Mouse (Mus musculus): ENCODE measurements around the gene Arhgap9.

- TF ChIP-seq MAFK (IDR thresholded peaks at IDR 0.05; ENCODE audit: insufficient replicate concordance, low read length): no peak
- TF ChIP-seq UBTF (IDR thresholded peaks at IDR 0.05; ENCODE audit: low read depth, low read length): no peak
- TF ChIP-seq ZC3H11A (IDR thresholded peaks at IDR 0.05; ENCODE audit: low read depth, low read length): no peak
- peak; percentile 68 for TF ChIP-seq POLR2A (IDR thresholded peaks at IDR 0.05; ENCODE audit: low read depth, low read length)
- no peak for TF ChIP-seq EP300 (IDR thresholded peaks at IDR 0.05; ENCODE audit: low read length)
- TF ChIP-seq CTCF (conservative IDR thresholded peaks at IDR 0.05 in 1 of 2, IDR thresholded peaks at IDR 0.05 in 1 of 2; ENCODE audit: low read depth in 2 of 2, low read length in 2 of 2): peak; percentile 38 to 90; a peak in 3 of 4 replicates
- TF ChIP-seq ZMIZ1 (IDR thresholded peaks at IDR 0.05; ENCODE audit: low read depth, low read length): no peak
- TF ChIP-seq POLR2AphosphoS2 (IDR thresholded peaks at IDR 0.05; ENCODE audit: low read depth, low read length): no peak
- TF ChIP-seq ETS1 (conservative IDR thresholded peaks at IDR 0.05; ENCODE audit: low read depth, low read length): peak; percentile 45
- no peak for TF ChIP-seq USF1 (IDR thresholded peaks at IDR 0.05; ENCODE audit: low read depth, low read length)
- TF ChIP-seq MEF2A (IDR thresholded peaks at IDR 0.05; ENCODE audit: borderline replicate concordance, low read depth, low read length): peak; percentile 59
Measured at GRCm38 (mm10) chr10:127350594-127351284, 29.0 kb downstream of the Arhgap9 start.

Data from CH12.LX (cell line).